Mouse (Mus musculus) myocyte (in vitro differentiated cells): ENCODE measurements around the gene Scd2.
A peak's percentile ranks its signal among the peaks of the same experiment; 100 is the strongest.

Source experiments
- CEBPB ChIP-seq: IDR thresholded peaks from 2 replicates; pipeline ENCODE4 v1.6.1; 2011; ENCODE audit warnings: mild to moderate bottlenecking, moderate library complexity; ENCODE audit not compliant: poor library complexity, insufficient read depth, severe bottlenecking
- E2F4 ChIP-seq: IDR thresholded peaks from one replicate; pipeline ENCODE4 v1.6.1; 2011; ENCODE audit warnings: mild to moderate bottlenecking, control low read depth, moderate library complexity; ENCODE audit not compliant: insufficient read depth
- MAX ChIP-seq: IDR thresholded peaks from one replicate; pipeline ENCODE4 v1.6.1; 2011; ENCODE audit warnings: low read depth, mild to moderate bottlenecking, control low read depth
- MYOD1 ChIP-seq, 3 experiments: IDR thresholded peaks; one replicate each; pipeline ENCODE4 v1.6.1; 2011; ENCODE audit warnings: control low read depth in 2 of 3, low read depth in 2 of 3, mild to moderate bottlenecking in 2 of 3, moderate library complexity in 1 of 3; ENCODE audit not compliant: insufficient read length in 2 of 3, control insufficient read depth in 1 of 3
- MYOG ChIP-seq, 3 experiments: IDR thresholded peaks; one replicate each; pipeline ENCODE4 v1.6.1; 2011; ENCODE audit warnings: control low read depth in 2 of 3, low read depth in 2 of 3, mild to moderate bottlenecking in 2 of 3; ENCODE audit not compliant: insufficient read length in 2 of 3, control insufficient read depth in 1 of 3, insufficient read depth in 1 of 3
- POLR2A ChIP-seq: IDR thresholded peaks from one replicate; pipeline ENCODE4 v1.6.1; 2011; ENCODE audit warnings: low read depth, mild to moderate bottlenecking, control low read depth, moderate library complexity; ENCODE audit not compliant: insufficient read length
- POLR2AphosphoS2 ChIP-seq: IDR thresholded peaks from one replicate; pipeline ENCODE4 v1.6.1; 2011; ENCODE audit warnings: low read depth, control low read depth; ENCODE audit not compliant: insufficient read length
- SRF ChIP-seq: IDR thresholded peaks from one replicate; pipeline ENCODE4 v1.6.1; 2011; ENCODE audit warnings: low read depth; ENCODE audit not compliant: control insufficient read depth, insufficient read length
- USF1 ChIP-seq: IDR thresholded peaks from one replicate; pipeline ENCODE4 v1.6.1; 2011; ENCODE audit warnings: low read depth, mild to moderate bottlenecking, control low read depth, moderate library complexity

DNA sequence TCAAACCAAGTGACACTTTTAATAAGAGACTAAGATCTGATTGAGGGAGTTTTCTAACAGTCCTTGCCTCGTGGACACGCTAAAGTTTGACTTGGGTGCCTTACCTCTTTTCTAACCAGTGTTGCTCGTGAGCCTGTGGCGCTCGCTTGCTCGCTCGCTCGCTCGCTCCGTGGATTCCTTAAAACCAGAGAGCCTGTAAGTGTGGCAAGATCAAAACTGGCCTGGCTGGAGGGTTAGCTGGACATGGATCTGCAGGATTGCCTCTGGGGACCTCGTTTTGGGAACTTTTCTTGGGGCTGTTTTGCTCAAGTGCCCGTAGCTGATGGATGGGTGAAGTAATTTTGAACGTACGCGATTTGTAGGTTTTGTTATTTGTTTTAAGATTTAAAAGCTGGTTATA, 12.2 kb downstream of the Scd2 start:
- TF ChIP-seq POLR2AphosphoS2 (peak; percentile 48), MAX (no peak), MYOD1 (IDR thresholded peaks at IDR 0.05; ENCODE audit: control insufficient read depth in 1 of 3, insufficient read length in 2 of 3, low read depth in 2 of 3) (no peak), SRF (no peak), E2F4 (no peak), CEBPB (no peak), POLR2A (no peak), USF1 (no peak), MYOG (IDR thresholded peaks at IDR 0.05; ENCODE audit: control insufficient read depth in 1 of 3, insufficient read depth in 1 of 3, insufficient read length in 2 of 3, low read depth in 2 of 3) (no peak)
